Mouse (Mus musculus): ENCODE measurements around the gene Dgki. TPM values are rescaled to one million over a fixed set of nuclear protein-coding genes. Genes with fewer than 3 reads are reported as not detected.

Dgki gene
- polyA plus RNA-seq, 1 experiment from 2014 or later = 0.92 TPM

DNA sequence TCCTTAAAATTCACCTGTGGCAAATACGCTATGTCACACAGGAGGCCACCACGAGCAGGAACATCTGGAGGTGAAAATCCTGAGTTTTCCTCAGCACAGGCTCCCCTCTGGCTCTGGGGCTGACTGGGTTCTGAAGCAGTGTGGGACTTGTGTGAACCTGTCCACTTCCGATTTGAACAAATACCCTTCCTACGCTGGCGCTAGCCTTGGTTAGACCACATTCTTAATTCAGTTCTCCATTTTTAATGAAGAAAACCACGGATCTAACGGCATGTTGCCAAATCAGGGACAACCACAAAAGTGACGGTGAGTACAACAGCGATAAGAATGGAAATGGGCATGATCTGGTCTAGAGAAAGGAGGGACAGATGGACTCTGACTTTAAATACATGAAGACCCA is 15.1 kb downstream of the Dgki start:
- Histone ChIP-seq H3K27ac (ENCODE audit: low read depth) (no peak overlapping the region), H3K4me1 (replicated peaks; ENCODE audit: control insufficient read depth, insufficient read depth, low read length) (no peaks in the 10 kb centered on the region), H3K36me3 (ENCODE audit: control insufficient read depth, insufficient read depth, low read length) (no peaks in the 10 kb centered on the region), H3K4me3 (ENCODE audit: low read depth, low read length) (no peak overlapping the region), H3K9ac (ENCODE audit: low read length) (no peak overlapping the region), H3K27me3 (replicated peaks; ENCODE audit: control insufficient read depth, insufficient read depth, low read length) (no peaks in the 10 kb centered on the region), H3K4me2 (ENCODE audit: low read length) (no peak overlapping the region), H3K9me3 (ENCODE audit: control insufficient read depth, low read length) (no peaks in the 10 kb centered on the region)
- no peak for DNase-seq (ENCODE audit: low spot score)
- 94% methylated on average over 9 of the region's 9 CpGs for WGBS
- no peak for ATAC-seq (replicated peaks; ENCODE audit: low FRiP score, low TSS enrichment, low read depth)

DNA sequence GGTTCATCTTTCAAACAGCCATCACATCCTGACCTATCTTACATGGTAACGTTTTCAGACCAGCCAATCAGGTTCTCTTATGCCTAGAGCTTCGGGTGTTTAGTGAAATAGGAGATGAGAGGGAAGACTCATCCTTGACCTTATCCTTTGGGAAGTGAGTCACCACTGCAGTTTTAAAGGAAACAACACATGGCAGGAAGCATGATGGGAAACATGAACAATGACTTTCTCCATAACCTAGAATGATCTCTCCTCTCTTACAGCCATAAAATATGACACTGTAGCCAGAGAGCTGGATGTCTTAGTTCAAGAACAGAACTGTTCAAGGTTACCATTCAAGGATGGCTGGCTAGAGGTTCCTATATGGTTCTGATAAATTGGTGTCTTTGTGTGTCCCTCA is 16.6 kb downstream of the Dgki start:
- WGBS = 38% methylated on average over 2 of the region's 2 CpGs
- H3K4me2 ChIP-seq (ENCODE audit: low read length) = no peak overlapping the region
- H3K27ac ChIP-seq (ENCODE audit: low read depth) = no peak overlapping the region
- H3K4me3 ChIP-seq (ENCODE audit: low read depth, low read length) = no peak overlapping the region
- no peaks in the 10 kb centered on the region for H3K9me3 ChIP-seq (ENCODE audit: control insufficient read depth, low read length)
- H3K36me3 ChIP-seq (ENCODE audit: control insufficient read depth, insufficient read depth, low read length) = no peaks in the 10 kb centered on the region
- H3K27me3 ChIP-seq (replicated peaks; ENCODE audit: control insufficient read depth, insufficient read depth, low read length) = no peaks in the 10 kb centered on the region
- DNase-seq (ENCODE audit: low spot score) (no peak), ATAC-seq (replicated peaks; ENCODE audit: low FRiP score, low TSS enrichment, low read depth) (no peak)
- H3K9ac ChIP-seq (ENCODE audit: low read length) = no peak overlapping the region
- H3K4me1 ChIP-seq (replicated peaks; ENCODE audit: control insufficient read depth, insufficient read depth, low read length) = no peaks in the 10 kb centered on the region

DNA sequence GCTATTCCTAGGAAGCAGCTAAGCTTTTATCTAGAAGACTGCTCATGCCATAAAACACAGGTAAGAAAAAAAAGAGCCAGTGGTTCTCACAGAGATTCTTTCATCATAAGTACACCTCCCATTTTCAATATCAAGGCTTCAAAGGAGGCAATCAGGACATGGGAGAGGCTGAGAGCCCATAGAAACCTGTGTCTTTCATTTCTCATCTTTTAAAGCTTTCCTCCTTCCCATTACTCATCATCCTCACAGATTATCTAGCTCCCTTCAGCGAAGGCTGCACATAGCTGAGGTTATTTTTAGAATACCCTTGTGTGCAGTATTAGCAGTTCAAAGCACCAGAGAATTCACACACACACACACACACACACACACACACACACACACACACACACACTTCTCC is 17.3 kb downstream of the Dgki start:
- no peaks in the 10 kb centered on the region for H3K4me1 ChIP-seq (replicated peaks; ENCODE audit: control insufficient read depth, insufficient read depth, low read length)
- 20% methylated on average over 1 of the region's 1 CpGs for WGBS
- H3K4me2 ChIP-seq (ENCODE audit: low read length) = no peak overlapping the region
- H3K27ac ChIP-seq (ENCODE audit: low read depth) = no peak overlapping the region
- no peaks in the 10 kb centered on the region for H3K9me3 ChIP-seq (ENCODE audit: control insufficient read depth, low read length)
- no peak overlapping the region for H3K9ac ChIP-seq (ENCODE audit: low read length)
- H3K36me3 ChIP-seq (ENCODE audit: control insufficient read depth, insufficient read depth, low read length) = no peaks in the 10 kb centered on the region
- no peak overlapping the region for H3K4me3 ChIP-seq (ENCODE audit: low read depth, low read length)
- no peak for DNase-seq (ENCODE audit: low spot score)
- ATAC-seq (replicated peaks; ENCODE audit: low FRiP score, low TSS enrichment, low read depth) = no peak
- H3K27me3 ChIP-seq (replicated peaks; ENCODE audit: control insufficient read depth, insufficient read depth, low read length) = no peaks in the 10 kb centered on the region

DNA sequence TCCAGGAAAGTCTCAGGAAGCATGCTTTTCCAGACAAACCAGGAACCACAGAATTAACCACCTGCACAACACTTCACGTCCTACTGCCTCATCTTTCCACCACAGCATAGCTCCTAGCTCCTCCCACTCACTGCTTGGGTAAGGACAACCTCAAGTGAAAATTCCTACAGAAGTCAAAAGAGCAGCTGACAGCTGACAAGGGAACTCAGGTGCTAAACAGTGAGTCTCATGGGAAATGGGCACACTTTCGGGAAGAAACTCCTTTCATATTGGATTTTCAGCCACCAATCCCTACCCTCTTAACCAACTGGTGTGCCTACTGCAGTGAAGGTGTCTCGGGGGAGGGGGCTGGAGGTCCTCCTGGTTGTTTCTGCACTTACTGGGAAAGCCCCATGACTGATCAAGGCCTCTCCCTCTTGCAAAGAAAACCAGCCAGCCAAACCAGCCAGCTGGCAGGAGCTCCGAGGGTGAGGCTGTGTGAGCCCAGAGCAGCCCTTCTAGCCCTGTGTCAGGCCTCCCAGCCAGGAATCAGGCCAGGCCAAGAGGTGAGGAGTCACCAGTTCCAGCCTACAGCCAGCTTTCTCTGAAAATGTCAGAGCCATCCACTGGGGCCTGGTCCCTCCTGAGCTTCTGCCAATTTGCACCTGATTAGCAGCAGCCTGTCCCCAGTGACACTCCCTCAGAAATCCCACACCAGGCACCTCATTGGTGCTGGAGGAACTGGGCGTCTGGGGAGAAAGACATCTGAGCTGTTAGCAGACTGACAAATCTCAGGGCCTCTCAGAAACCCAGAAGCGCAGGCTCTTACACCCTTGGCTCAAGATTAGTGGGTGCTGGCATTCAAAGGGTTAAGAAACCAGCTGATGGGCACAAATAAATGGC is 22.9 kb downstream of the Dgki start:
- WGBS = 60% methylated on average over 6 of the region's 6 CpGs
- DNase-seq (ENCODE audit: low spot score) = no peak

DNA sequence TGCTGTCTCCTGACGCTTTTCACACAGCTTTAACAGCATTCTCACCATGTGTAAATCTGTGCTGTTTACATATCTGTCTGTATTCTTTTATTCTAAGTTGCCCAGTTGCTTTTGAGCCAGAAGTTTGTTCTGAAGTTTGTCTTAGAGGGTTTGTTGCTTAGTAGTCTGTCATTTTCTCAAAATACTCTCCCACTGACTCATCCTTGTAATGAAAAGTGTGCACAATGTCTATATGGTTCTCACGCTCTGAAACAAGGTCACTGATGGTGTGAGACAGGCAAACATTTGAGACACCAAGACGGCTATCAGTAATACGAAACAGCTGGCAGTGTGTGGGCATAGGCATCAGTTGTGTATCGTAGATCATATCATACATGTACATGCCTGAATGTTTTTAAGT is 23.8 kb downstream of the Dgki start:
- no peaks in the 10 kb centered on the region for H3K27me3 ChIP-seq (replicated peaks; ENCODE audit: control insufficient read depth, insufficient read depth, low read length)
- no peaks in the 10 kb centered on the region for H3K36me3 ChIP-seq (ENCODE audit: control insufficient read depth, insufficient read depth, low read length)
- H3K27ac ChIP-seq (ENCODE audit: low read depth) = no peak overlapping the region
- WGBS = 61% methylated on average over 5 of the region's 5 CpGs
- ATAC-seq (replicated peaks; ENCODE audit: low FRiP score, low TSS enrichment, low read depth) = no peak
- DNase-seq (ENCODE audit: low spot score) = no peak
- H3K9me3 ChIP-seq (ENCODE audit: control insufficient read depth, low read length) = no peaks in the 10 kb centered on the region
- H3K4me1 ChIP-seq (replicated peaks; ENCODE audit: control insufficient read depth, insufficient read depth, low read length) = no peaks in the 10 kb centered on the region
- no peak overlapping the region for H3K4me2 ChIP-seq (ENCODE audit: low read length)
- H3K4me3 ChIP-seq (ENCODE audit: low read depth, low read length) = no peak overlapping the region
- H3K9ac ChIP-seq (ENCODE audit: low read length) = no peak overlapping the region

More for the DNA sequence above, 22.9 kb downstream of the Dgki start:
- no peak for ATAC-seq (replicated peaks; ENCODE audit: low FRiP score, low TSS enrichment, low read depth)
- no peaks in the 10 kb centered on the region for H3K36me3 ChIP-seq (ENCODE audit: control insufficient read depth, insufficient read depth, low read length)
- H3K27ac ChIP-seq (ENCODE audit: low read depth) = no peak overlapping the region
- no peak overlapping the region for H3K4me3 ChIP-seq (ENCODE audit: low read depth, low read length)
- H3K4me2 ChIP-seq (ENCODE audit: low read length) = no peak overlapping the region
- no peaks in the 10 kb centered on the region for H3K27me3 ChIP-seq (replicated peaks; ENCODE audit: control insufficient read depth, insufficient read depth, low read length)
- H3K9ac ChIP-seq (ENCODE audit: low read length) = no peak overlapping the region
- no peaks in the 10 kb centered on the region for H3K4me1 ChIP-seq (replicated peaks; ENCODE audit: control insufficient read depth, insufficient read depth, low read length)
- H3K9me3 ChIP-seq (ENCODE audit: control insufficient read depth, low read length) = no peaks in the 10 kb centered on the region

DNA sequence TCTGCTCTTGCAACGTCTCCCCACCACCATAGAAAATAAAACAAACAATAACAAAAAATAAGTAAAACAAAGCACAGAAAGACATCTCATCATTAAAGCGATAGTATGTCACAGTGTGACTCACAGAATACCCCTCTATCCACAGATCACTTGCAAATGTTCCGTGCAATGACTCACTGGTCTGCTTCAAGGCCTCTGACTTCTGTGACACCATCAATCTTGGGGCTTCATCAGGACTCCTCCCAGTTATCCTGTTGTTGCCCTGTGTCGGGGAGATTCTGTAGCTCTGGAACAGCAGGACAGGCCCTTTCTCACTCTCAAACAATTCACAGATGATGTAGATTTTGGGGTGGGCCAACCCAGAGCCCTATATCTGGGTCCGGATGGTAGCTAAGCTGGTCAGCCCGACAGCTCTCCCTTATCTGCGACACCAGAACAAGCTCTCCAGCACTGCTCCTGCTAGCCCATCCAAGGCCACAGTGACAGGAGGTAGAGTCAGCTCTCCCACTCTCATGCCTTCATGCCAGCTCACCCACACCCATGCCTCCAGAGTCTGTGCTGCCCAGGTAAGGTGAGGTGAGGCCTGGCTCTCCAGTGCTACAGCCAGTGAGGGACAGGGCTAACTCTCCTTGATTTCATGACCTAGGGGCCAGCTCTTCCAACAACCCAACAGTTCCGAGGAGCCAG is 28.9 kb downstream of the Dgki start:
- no peaks in the 10 kb centered on the region for H3K9me3 ChIP-seq (ENCODE audit: control insufficient read depth, low read length)
- H3K36me3 ChIP-seq (ENCODE audit: control insufficient read depth, insufficient read depth, low read length) = no peaks in the 10 kb centered on the region
- H3K4me1 ChIP-seq (replicated peaks; ENCODE audit: control insufficient read depth, insufficient read depth, low read length) = no peaks in the 10 kb centered on the region
- H3K4me3 ChIP-seq (ENCODE audit: low read depth, low read length) = no peak overlapping the region
- H3K27ac ChIP-seq (ENCODE audit: low read depth) = no peak overlapping the region
- H3K27me3 ChIP-seq (replicated peaks; ENCODE audit: control insufficient read depth, insufficient read depth, low read length) = no peaks in the 10 kb centered on the region
- ATAC-seq (replicated peaks; ENCODE audit: low FRiP score, low TSS enrichment, low read depth) (no peak), DNase-seq (ENCODE audit: low spot score) (no peak)
- WGBS = 66% methylated on average over 8 of the region's 8 CpGs
- no peak overlapping the region for H3K4me2 ChIP-seq (ENCODE audit: low read length)
- H3K9ac ChIP-seq (ENCODE audit: low read length) = no peak overlapping the region

DNA sequence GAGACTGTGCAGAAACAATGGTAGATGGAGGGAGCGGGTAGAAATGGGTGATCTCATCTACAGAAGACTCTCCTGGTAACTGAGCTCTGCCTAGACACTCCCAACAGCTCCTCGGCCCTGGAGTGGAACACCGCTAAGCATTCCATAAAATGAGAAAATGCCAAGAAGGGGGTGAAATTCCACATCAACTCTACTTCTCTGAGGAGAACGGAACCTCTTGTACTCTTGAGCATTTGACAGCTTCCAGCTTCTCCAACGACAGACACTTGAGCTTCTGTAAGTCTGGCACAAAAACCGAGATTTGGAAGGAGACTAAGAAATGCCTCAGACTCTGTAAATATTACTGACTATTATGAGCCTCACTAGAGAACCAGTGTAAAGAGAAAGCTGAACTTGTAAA is 31.4 kb downstream of the Dgki start:
- Histone ChIP-seq H3K4me1 (replicated peaks; ENCODE audit: control insufficient read depth, insufficient read depth, low read length) (no peaks in the 10 kb centered on the region), H3K4me2 (ENCODE audit: low read length) (no peak overlapping the region), H3K9ac (ENCODE audit: low read length) (no peak overlapping the region), H3K27ac (ENCODE audit: low read depth) (no peak overlapping the region), H3K27me3 (replicated peaks; ENCODE audit: control insufficient read depth, insufficient read depth, low read length) (no peaks in the 10 kb centered on the region), H3K9me3 (ENCODE audit: control insufficient read depth, low read length) (no peaks in the 10 kb centered on the region), H3K4me3 (ENCODE audit: low read depth, low read length) (no peak overlapping the region), H3K36me3 (ENCODE audit: control insufficient read depth, insufficient read depth, low read length) (no peaks in the 10 kb centered on the region)
- no peak for ATAC-seq (replicated peaks; ENCODE audit: low FRiP score, low TSS enrichment, low read depth)
- 47% methylated on average over 6 of the region's 6 CpGs for WGBS
- no peak for DNase-seq (ENCODE audit: low spot score)

DNA sequence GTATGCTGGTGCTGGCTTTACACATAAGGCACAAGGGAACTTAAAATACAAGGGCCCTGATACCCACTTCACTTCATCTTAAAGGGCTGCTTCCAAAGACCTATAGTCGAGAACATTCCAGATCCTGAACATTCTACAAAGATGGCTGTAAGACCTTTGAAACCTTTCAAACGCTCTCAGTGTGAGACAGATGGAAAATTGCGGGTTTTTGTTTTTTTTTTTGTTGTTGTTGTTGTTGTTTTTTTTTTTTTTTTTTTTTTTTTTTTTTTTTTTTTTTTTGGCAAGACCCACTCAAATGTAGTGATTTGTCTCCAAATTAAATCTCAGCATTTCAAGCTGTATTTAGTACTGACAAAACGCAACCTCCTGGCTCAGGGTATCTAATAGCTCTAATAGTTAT is 32.0 kb downstream of the Dgki start:
- 94% methylated on average over 4 of the region's 4 CpGs for WGBS
- no peaks in the 10 kb centered on the region for H3K27me3 ChIP-seq (replicated peaks; ENCODE audit: control insufficient read depth, insufficient read depth, low read length)
- no peak for ATAC-seq (replicated peaks; ENCODE audit: low FRiP score, low TSS enrichment, low read depth)

DNA sequence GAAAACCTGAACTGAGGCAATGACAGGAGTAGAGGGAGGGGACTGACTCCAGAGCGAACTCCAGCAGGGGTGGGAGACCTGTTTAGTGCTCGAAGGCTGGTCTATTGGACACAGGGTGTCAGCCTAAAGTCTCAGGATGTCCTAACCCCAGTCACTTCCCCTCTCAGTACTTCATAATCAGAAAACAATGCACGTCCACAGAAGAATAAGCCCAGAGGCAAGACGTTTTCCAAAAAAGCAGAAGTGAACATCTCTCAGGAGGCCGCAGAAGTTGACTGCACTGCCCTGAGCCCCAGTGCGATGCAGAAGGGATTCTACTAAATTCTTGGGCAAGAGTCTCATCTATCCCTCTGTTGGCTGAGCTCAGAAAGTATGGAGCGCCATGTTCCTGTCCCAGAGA is 37.5 kb downstream of the Dgki start:
- Histone ChIP-seq H3K4me2 (ENCODE audit: low read length) (no peak overlapping the region), H3K4me1 (replicated peaks; ENCODE audit: control insufficient read depth, insufficient read depth, low read length) (no peaks in the 10 kb centered on the region), H3K36me3 (ENCODE audit: control insufficient read depth, insufficient read depth, low read length) (no peaks in the 10 kb centered on the region), H3K27ac (ENCODE audit: low read depth) (no peak overlapping the region), H3K9ac (ENCODE audit: low read length) (no peak overlapping the region), H3K4me3 (ENCODE audit: low read depth, low read length) (no peak overlapping the region), H3K27me3 (replicated peaks; ENCODE audit: control insufficient read depth, insufficient read depth, low read length) (no peaks in the 10 kb centered on the region), H3K9me3 (ENCODE audit: control insufficient read depth, low read length) (no peaks in the 10 kb centered on the region)
- 87% methylated on average over 7 of the region's 7 CpGs for WGBS
- ATAC-seq (replicated peaks; ENCODE audit: low FRiP score, low TSS enrichment, low read depth) (no peak), DNase-seq (ENCODE audit: low spot score) (no peak)

More for the DNA sequence above, 32.0 kb downstream of the Dgki start:
- no peaks in the 10 kb centered on the region for H3K36me3 ChIP-seq (ENCODE audit: control insufficient read depth, insufficient read depth, low read length)
- no peaks in the 10 kb centered on the region for H3K4me1 ChIP-seq (replicated peaks; ENCODE audit: control insufficient read depth, insufficient read depth, low read length)
- H3K9ac ChIP-seq (ENCODE audit: low read length) = no peak overlapping the region
- H3K9me3 ChIP-seq (ENCODE audit: control insufficient read depth, low read length) = no peaks in the 10 kb centered on the region
- H3K4me2 ChIP-seq (ENCODE audit: low read length) = no peak overlapping the region
- DNase-seq (ENCODE audit: low spot score) = no peak
- no peak overlapping the region for H3K4me3 ChIP-seq (ENCODE audit: low read depth, low read length)
- no peak overlapping the region for H3K27ac ChIP-seq (ENCODE audit: low read depth)

All from intestine, embryonic 14.5 days (tissue).